Mouse (Mus musculus) heart, postnatal 0 days (tissue): Measurements from ENCODE around the gene Tmem184a. TPM values are rescaled to one million over a fixed set of nuclear protein-coding genes. Genes with fewer than 3 reads are reported as not detected.

Experiments used
- ATAC-seq: fragments of 200-750 bp; cut with Nextera tagmentation; 2 replicates; pipeline ENCODE4 v1.8.0; 2017; ENCODE audit warnings: low read depth, moderate number of reproducible peaks, moderate library complexity; ENCODE audit not compliant: insufficient read depth
- DNase-seq: peaks from one replicate; pipeline ENCODE4 v3.0.0-alpha.2; 2016; ENCODE audit warnings: low spot score
- H3K27ac ChIP-seq: fragments of 300-500 bp; sonication (generic); 2 replicates; pipeline ENCODE4 v1.5.1; 2014; ENCODE audit warnings: low read depth, mild to moderate bottlenecking
- H3K27me3 ChIP-seq: fragments of 300-500 bp; sonication (generic); 2 replicates; pipeline ENCODE4 v1.6.1; 2014; ENCODE audit warnings: low read length, mixed read lengths; ENCODE audit not compliant: control insufficient read depth, insufficient read depth
- H3K36me3 ChIP-seq: fragments of 300-500 bp; sonication (generic); replicated peaks from 2 replicates; pipeline ENCODE4 v1.6.1; 2014; ENCODE audit warnings: low read length, mixed read lengths; ENCODE audit not compliant: control insufficient read depth, insufficient read depth
- H3K4me1 ChIP-seq: fragments of 300-500 bp; sonication (generic); 2 replicates; pipeline ENCODE4 v1.6.1; 2014; ENCODE audit warnings: antibody characterized with exemption; ENCODE audit not compliant: control insufficient read depth, insufficient read depth
- H3K4me2 ChIP-seq: fragments of 300-500 bp; sonication (generic); 2 replicates; pipeline ENCODE4 v1.6.1; 2014; ENCODE audit warnings: low read depth, mild to moderate bottlenecking, low read length, moderate library complexity
- H3K4me3 ChIP-seq: fragments of 300-500 bp; sonication (generic); 2 replicates; pipeline ENCODE4 v1.5.1; 2014; ENCODE audit warnings: low read depth, low read length
- H3K9ac ChIP-seq: fragments of 300-500 bp; sonication (generic); replicated peaks from 2 replicates; pipeline ENCODE4 v1.6.1; 2014; ENCODE audit warnings: low read depth, low read length, mixed read lengths
- H3K9me3 ChIP-seq: fragments of 300-500 bp; sonication (generic); replicated peaks from 2 replicates; pipeline ENCODE4 v1.6.1; 2016; ENCODE audit warnings: low read length; ENCODE audit not compliant: control insufficient read depth
- CTCF ChIP-seq: IDR thresholded peaks from 2 replicates; pipeline ENCODE4 v1.5.1; 2016; ENCODE audit warnings: antibody characterized with exemption, control low read depth, low read depth
- EP300 ChIP-seq: IDR thresholded peaks from 2 replicates; pipeline ENCODE4 v1.6.1; 2016; ENCODE audit warnings: antibody characterized with exemption, low read depth
- WGBS: fragments of 180-500 bp; shearing (Covaris S2); extraction: QIAGEN DNeasy Blood & Tissue Kit; methylation state at CpG from one replicate; pipeline ENCODE4 v1.1.7; 2014; 5-methylcytosine and 5-hydroxymethylcytosine counted together
- polyA plus RNA-seq: library from polyadenylated mRNA; unstranded; fragments of >200 nt; fragmentation: Nextera tagmentation; extraction: Ambion mirVana; gene quantifications from 2 replicates; pipeline ENCODE4 v1.2.1, GENCODE M21; 2015
- total RNA-seq: library from RNA; depleted of rRNA; stranded (reverse); fragments of >200 nt; gene quantifications from 2 replicates; pipeline ENCODE4 v1.2.3, GENCODE M21; 2014; ENCODE audit warnings: low replicate concordance

Gene Tmem184a
- total and polyA plus RNA-seq, 2 experiments from 2014 or later: 0.10 to 0.31 TPM

- ATAC-seq (no peak), DNase-seq (no peak)
- H3K4me1 ChIP-seq: peaks cover 6% of the 10 kb centered on the region
- H3K4me2 ChIP-seq: no peak overlapping the region
- TF ChIP-seq EP300: no peak
- no peak for TF ChIP-seq CTCF
- H3K27me3 ChIP-seq: peaks cover 8% of the 10 kb centered on the region; the same call in 1 of the 2 replicates
- 65% methylated on average over 20 of the region's 20 CpGs for WGBS
- no peak overlapping the region for H3K27ac ChIP-seq
- H3K4me3 ChIP-seq: no peak overlapping the region
- no peak overlapping the region for H3K9ac ChIP-seq
- no peaks in the 10 kb centered on the region for H3K36me3 ChIP-seq
- no peaks in the 10 kb centered on the region for H3K9me3 ChIP-seq
Measured at GRCm38 (mm10) chr5:139812398-139813125, 7.2 kb downstream of the Tmem184a start.

GRCm38 (mm10) chr5:139811677-139812397, 7.9 kb downstream of the Tmem184a start:
- 61% methylated on average over 15 of the region's 15 CpGs for WGBS

GRCm38 (mm10) chr5:139809397-139809796, 10.3 kb downstream of the Tmem184a start:
- Histone ChIP-seq H3K27me3 (peaks cover 8% of the 10 kb centered on the region; the same call in 1 of the 2 replicates), H3K9ac (no peak overlapping the region), H3K4me1 (peaks cover 2% of the 10 kb centered on the region; the same call in 1 of the 2 replicates), H3K27ac (no peak overlapping the region), H3K4me2 (no peak overlapping the region), H3K4me3 (no peak overlapping the region), H3K9me3 (no peaks in the 10 kb centered on the region), H3K36me3 (no peaks in the 10 kb centered on the region)
- TF ChIP-seq EP300 (no peak), CTCF (peak; percentile 6; the same call in 1 of the 2 replicates)
- WGBS: 49% methylated on average over 4 of the region's 4 CpGs
- ATAC-seq: no peak
- DNase-seq: no peak

More at GRCm38 (mm10) chr5:139811677-139812397, 7.9 kb downstream of the Tmem184a start:
- Histone ChIP-seq H3K4me1 (peaks cover 6% of the 10 kb centered on the region), H3K9ac (no peak overlapping the region), H3K27me3 (peaks cover 8% of the 10 kb centered on the region; the same call in 1 of the 2 replicates), H3K4me3 (no peak overlapping the region), H3K4me2 (no peak overlapping the region), H3K9me3 (no peaks in the 10 kb centered on the region), H3K27ac (no peak overlapping the region), H3K36me3 (no peaks in the 10 kb centered on the region)
- no peak for TF ChIP-seq CTCF
- TF ChIP-seq EP300: no peak
- no peak for DNase-seq
- peak; percentile 10; the same call in 1 of the 2 replicates for ATAC-seq

GRCm38 (mm10) chr5:139805924-139806323, 13.8 kb downstream of the Tmem184a start:
- Histone ChIP-seq H3K4me3 (no peak overlapping the region), H3K4me2 (no peak overlapping the region), H3K27me3 (no peaks in the 10 kb centered on the region), H3K9me3 (no peaks in the 10 kb centered on the region), H3K36me3 (peaks cover 17% of the 10 kb centered on the region), H3K4me1 (peaks cover 14% of the 10 kb centered on the region), H3K9ac (no peak overlapping the region), H3K27ac (no peak overlapping the region)
- TF ChIP-seq EP300: no peak
- TF ChIP-seq CTCF: no peak
- WGBS: 85% methylated on average over 8 of the region's 8 CpGs
- ATAC-seq: no peak
- DNase-seq: no peak

GRCm38 (mm10) chr5:139804573-139805111, 15.1 kb downstream of the Tmem184a start:
- Histone ChIP-seq H3K27me3 (no peaks in the 10 kb centered on the region), H3K4me3 (no peak overlapping the region), H3K36me3 (peaks cover 29% of the 10 kb centered on the region), H3K9me3 (no peaks in the 10 kb centered on the region), H3K27ac (peak overlapping the region; percentile 49), H3K9ac (no peak overlapping the region), H3K4me1 (peaks cover 14% of the 10 kb centered on the region), H3K4me2 (no peak overlapping the region)
- no peak for ATAC-seq
- 66% methylated on average over 11 of the region's 11 CpGs for WGBS
- no peak for TF ChIP-seq CTCF
- no peak for TF ChIP-seq EP300
- no peak for DNase-seq
